Mouse (Mus musculus) heart, adult 9 months (tissue): Measurements from ENCODE around the gene Hpgd.

Source experiments
- DNase-seq, 2 experiments: peaks; one replicate each; pipeline ENCODE4 v3.0.0; 2022; ENCODE audit warnings: low spot score in 2 of 2

Gene Hpgd

GRCm38 (mm10) chr8:56323276-56323675, 28.9 kb downstream of the Hpgd start:
- DNase-seq = no peak

- no peak for DNase-seq
Observed at GRCm38 (mm10) chr8:56327709-56328108, 33.3 kb downstream of the Hpgd start.

- no peak for DNase-seq
Observed at GRCm38 (mm10) chr8:56328130-56328542, 33.8 kb downstream of the Hpgd start.

- DNase-seq = peak; percentile 10 to 17
Observed at GRCm38 (mm10) chr8:56335390-56336000, 41.1 kb downstream of the Hpgd start.

GRCm38 (mm10) chr8:56336771-56337170, 42.4 kb downstream of the Hpgd start:
- DNase-seq = no peak

- DNase-seq = peak; percentile 16 to 19
Observed at GRCm38 (mm10) chr8:56343505-56343904, 49.1 kb downstream of the Hpgd start.

- DNase-seq = no peak
Observed at GRCm38 (mm10) chr8:56343940-56344339, 49.6 kb downstream of the Hpgd start.

GRCm38 (mm10) chr8:56344359-56344758, 50.0 kb downstream of the Hpgd start:
- peak in 1 of 2 experiments; percentile 16 for DNase-seq

GRCm38 (mm10) chr8:56345641-56346420, 51.4 kb downstream of the Hpgd start:
- peak in 1 of 2 experiments; percentile 25 for DNase-seq

GRCm38 (mm10) chr8:56363180-56363579, 68.8 kb downstream of the Hpgd start:
- no peak for DNase-seq
